Mouse (Mus musculus): ENCODE data around the gene Vps8. TPM values are rescaled to one million over a fixed set of nuclear protein-coding genes. Genes with fewer than 3 reads are reported as not detected.

The Vps8 gene
- polyA plus RNA-seq, 1 experiment from 2014 or later = 7.0 TPM

DNA sequence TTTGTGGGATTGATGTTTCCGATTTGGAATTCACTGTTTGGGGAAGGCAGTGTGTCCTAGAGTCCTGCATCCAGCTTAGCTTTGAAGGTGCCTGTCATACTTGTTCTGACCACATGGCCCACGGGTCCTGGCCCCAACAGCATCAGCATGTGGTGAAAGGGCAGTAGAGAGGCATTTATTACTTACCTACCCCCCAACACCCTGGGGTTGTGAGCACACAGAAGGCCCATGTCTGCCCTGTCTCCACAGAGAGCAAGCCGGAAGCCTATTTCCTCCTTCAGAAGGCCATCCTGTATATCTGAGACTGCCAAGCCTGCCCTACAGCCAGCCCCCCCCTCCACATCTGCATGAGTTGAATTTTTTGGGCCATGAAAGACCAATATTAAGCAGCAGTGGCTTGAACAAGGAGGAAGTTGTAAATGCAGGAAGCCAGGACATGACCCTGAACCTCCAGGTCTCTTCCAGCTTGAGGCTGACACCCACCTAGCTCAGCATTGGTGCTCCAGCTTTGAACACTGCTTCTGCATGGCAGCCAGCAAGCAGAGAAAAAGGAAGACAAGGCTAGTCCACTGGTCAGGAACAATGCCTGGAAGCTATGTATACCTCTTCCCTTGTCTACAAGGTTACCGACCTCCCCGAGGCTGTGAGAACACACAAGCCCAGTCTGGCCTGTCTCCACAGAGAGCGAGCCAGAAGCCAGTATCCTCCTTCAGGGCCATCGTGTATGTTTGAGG, 218.0 kb downstream of the Vps8 start:
- DNase-seq (ENCODE audit: low spot score) (no peak), ATAC-seq (ENCODE audit: low FRiP score, low TSS enrichment) (no peak)
- H3K4me2 ChIP-seq (replicated peaks; ENCODE audit: low read depth) = no peak overlapping the region
- H3K9ac ChIP-seq (ENCODE audit: low read length) = no peak overlapping the region
- H3K36me3 ChIP-seq (ENCODE audit: control insufficient read depth, insufficient read depth, low read length) = no peaks in the 10 kb centered on the region
- H3K9me3 ChIP-seq (ENCODE audit: control insufficient read depth, low read length) = no peaks in the 10 kb centered on the region
- no peak overlapping the region for H3K4me3 ChIP-seq (ENCODE audit: low read depth, low read length)
- WGBS = 71% methylated on average over 7 of the region's 7 CpGs
- no peaks in the 10 kb centered on the region for H3K27me3 ChIP-seq (ENCODE audit: control insufficient read depth, insufficient read depth, low read length)
- TF ChIP-seq EP300 (optimal IDR thresholded peaks at IDR 0.05) (no peak), CTCF (IDR thresholded peaks at IDR 0.05; ENCODE audit: low read depth) (no peak)
- 0 out of 2 replicates have a peak, but pooled peaks cover 4% of the 10 kb centered on the region for H3K4me1 ChIP-seq (replicated peaks; ENCODE audit: control insufficient read depth, insufficient read depth)
- H3K27ac ChIP-seq (replicated peaks) = no peak overlapping the region

- no peak for DNase-seq (ENCODE audit: low spot score)
- no peak overlapping the region for H3K4me2 ChIP-seq (replicated peaks; ENCODE audit: low read depth)
- H3K27ac ChIP-seq (replicated peaks) = peak overlapping the region; percentile 31; the same call in 1 of the 2 replicates
- TF ChIP-seq EP300 (optimal IDR thresholded peaks at IDR 0.05) (no peak), CTCF (IDR thresholded peaks at IDR 0.05; ENCODE audit: low read depth) (no peak)
- no peaks in the 10 kb centered on the region for H3K9me3 ChIP-seq (ENCODE audit: control insufficient read depth, low read length)
- no peaks in the 10 kb centered on the region for H3K36me3 ChIP-seq (ENCODE audit: control insufficient read depth, insufficient read depth, low read length)
- H3K4me3 ChIP-seq (ENCODE audit: low read depth, low read length) = no peak overlapping the region
- H3K9ac ChIP-seq (ENCODE audit: low read length) = no peak overlapping the region
- H3K27me3 ChIP-seq (ENCODE audit: control insufficient read depth, insufficient read depth, low read length) = no peaks in the 10 kb centered on the region
- 0 out of 2 replicates have a peak, but pooled peaks cover 4% of the 10 kb centered on the region for H3K4me1 ChIP-seq (replicated peaks; ENCODE audit: control insufficient read depth, insufficient read depth)
- ATAC-seq (ENCODE audit: low FRiP score, low TSS enrichment) = peak; percentile 43; the same call in 1 of the 2 replicates
- WGBS = 62% methylated on average over 3 of the region's 3 CpGs
Observed at GRCm38 (mm10) chr16:21641944-21642343, 219.0 kb downstream of the Vps8 start.

- no peak for ATAC-seq (ENCODE audit: low FRiP score, low TSS enrichment)
Observed at GRCm38 (mm10) chr16:21642906-21643305, 220.0 kb downstream of the Vps8 start.

DNA sequence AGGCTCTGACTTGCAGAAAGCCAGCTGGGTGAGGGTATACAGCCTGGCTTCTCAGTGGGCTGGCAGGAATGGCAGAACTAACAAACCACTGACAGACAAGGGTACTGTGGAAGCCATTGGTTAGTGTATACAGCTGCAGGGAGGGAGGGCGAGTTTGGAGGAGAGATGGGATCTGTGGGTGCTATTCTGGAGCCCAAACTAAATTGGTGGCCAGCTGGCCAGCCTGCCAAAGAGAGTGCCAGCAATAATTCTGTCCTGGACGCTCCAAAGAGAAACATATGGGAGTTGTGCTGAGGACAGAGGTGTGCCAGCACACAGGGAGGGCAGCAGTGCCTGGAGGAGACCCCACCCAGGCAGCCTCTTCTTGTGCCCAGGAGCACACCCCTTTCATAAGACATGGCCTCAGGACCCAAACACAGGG, 220.7 kb downstream of the Vps8 start:
- Histone ChIP-seq H3K9ac (ENCODE audit: low read length) (peak overlapping the region; percentile 50), H3K36me3 (ENCODE audit: control insufficient read depth, insufficient read depth, low read length) (no peaks in the 10 kb centered on the region), H3K27me3 (ENCODE audit: control insufficient read depth, insufficient read depth, low read length) (no peaks in the 10 kb centered on the region), H3K4me1 (replicated peaks; ENCODE audit: control insufficient read depth, insufficient read depth) (0 out of 2 replicates have a peak, but pooled peaks cover 4% of the 10 kb centered on the region), H3K4me2 (replicated peaks; ENCODE audit: low read depth) (peak overlapping the region; percentile 32; the same call in 1 of the 2 replicates), H3K4me3 (ENCODE audit: low read depth, low read length) (no peak overlapping the region), H3K27ac (replicated peaks) (peak overlapping the region; percentile 76), H3K9me3 (ENCODE audit: control insufficient read depth, low read length) (no peaks in the 10 kb centered on the region)
- DNase-seq (ENCODE audit: low spot score) (no peak), ATAC-seq (ENCODE audit: low FRiP score, low TSS enrichment) (no peak; the same call in 1 of the 2 replicates)
- no peak for TF ChIP-seq EP300 (optimal IDR thresholded peaks at IDR 0.05)
- no peak for TF ChIP-seq CTCF (IDR thresholded peaks at IDR 0.05; ENCODE audit: low read depth)
- 74% methylated on average over 2 of the region's 2 CpGs for WGBS

More at GRCm38 (mm10) chr16:21642906-21643305, 220.0 kb downstream of the Vps8 start:
- WGBS = 86% methylated on average over 5 of the region's 5 CpGs
- TF ChIP-seq CTCF (IDR thresholded peaks at IDR 0.05; ENCODE audit: low read depth) (no peak), EP300 (optimal IDR thresholded peaks at IDR 0.05) (no peak)
- H3K4me3 ChIP-seq (ENCODE audit: low read depth, low read length) = no peak overlapping the region
- H3K36me3 ChIP-seq (ENCODE audit: control insufficient read depth, insufficient read depth, low read length) = no peaks in the 10 kb centered on the region
- H3K4me1 ChIP-seq (replicated peaks; ENCODE audit: control insufficient read depth, insufficient read depth) = 0 out of 2 replicates have a peak, but pooled peaks cover 4% of the 10 kb centered on the region
- H3K9me3 ChIP-seq (ENCODE audit: control insufficient read depth, low read length) = no peaks in the 10 kb centered on the region
- DNase-seq (ENCODE audit: low spot score) = no peak
- no peak overlapping the region for H3K9ac ChIP-seq (ENCODE audit: low read length)
- no peak overlapping the region for H3K4me2 ChIP-seq (replicated peaks; ENCODE audit: low read depth)
- H3K27me3 ChIP-seq (ENCODE audit: control insufficient read depth, insufficient read depth, low read length) = no peaks in the 10 kb centered on the region
- no peak overlapping the region for H3K27ac ChIP-seq (replicated peaks)

DNA sequence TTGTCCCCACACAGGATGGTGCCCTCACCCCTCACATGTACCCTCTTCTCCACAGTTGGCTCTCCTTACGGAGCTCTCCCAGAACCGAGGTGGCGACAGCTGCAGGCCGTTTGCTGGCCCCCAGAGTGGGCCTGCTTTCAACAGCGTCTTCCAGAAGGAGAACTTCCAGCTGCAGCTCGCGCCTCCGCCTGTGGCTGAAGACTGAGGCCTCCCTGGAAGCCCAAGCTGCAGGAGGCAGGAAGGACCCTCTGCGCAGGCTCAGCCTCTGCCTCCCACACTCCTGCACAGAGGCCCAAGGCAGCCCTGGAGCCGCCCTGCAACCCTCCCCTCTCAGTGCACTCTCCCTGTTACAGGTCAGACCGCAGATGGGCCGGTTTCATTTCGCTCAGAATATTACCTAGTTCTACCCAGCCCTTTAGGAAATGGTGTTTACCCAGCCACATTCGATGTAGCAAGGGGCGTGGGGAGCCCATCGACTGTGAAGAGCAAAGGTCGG, 221.2 kb downstream of the Vps8 start:
- Histone ChIP-seq H3K4me1 (replicated peaks; ENCODE audit: control insufficient read depth, insufficient read depth) (0 out of 2 replicates have a peak, but pooled peaks cover 4% of the 10 kb centered on the region), H3K4me2 (replicated peaks; ENCODE audit: low read depth) (peak overlapping the region; percentile 32), H3K27me3 (ENCODE audit: control insufficient read depth, insufficient read depth, low read length) (no peaks in the 10 kb centered on the region), H3K9ac (ENCODE audit: low read length) (peak overlapping the region; percentile 50), H3K36me3 (ENCODE audit: control insufficient read depth, insufficient read depth, low read length) (no peaks in the 10 kb centered on the region), H3K4me3 (ENCODE audit: low read depth, low read length) (no peak overlapping the region), H3K9me3 (ENCODE audit: control insufficient read depth, low read length) (no peaks in the 10 kb centered on the region), H3K27ac (replicated peaks) (peak overlapping the region; percentile 76)
- ATAC-seq (ENCODE audit: low FRiP score, low TSS enrichment) (peak; percentile 76), DNase-seq (ENCODE audit: low spot score) (peak; percentile 63)
- WGBS = 22% methylated on average over 17 of the region's 17 CpGs
- no peak for TF ChIP-seq EP300 (optimal IDR thresholded peaks at IDR 0.05)

GRCm38 (mm10) chr16:21644574-21644973, 221.7 kb downstream of the Vps8 start:
- WGBS = 62% methylated on average over 3 of the region's 3 CpGs
- DNase-seq (ENCODE audit: low spot score) = no peak
- H3K9ac ChIP-seq (ENCODE audit: low read length) = peak overlapping the region; percentile 50; the same call in 1 of the 2 replicates

More at GRCm38 (mm10) chr16:21644574-21644973, 221.7 kb downstream of the Vps8 start:
- H3K36me3 ChIP-seq (ENCODE audit: control insufficient read depth, insufficient read depth, low read length) = no peaks in the 10 kb centered on the region
- no peaks in the 10 kb centered on the region for H3K9me3 ChIP-seq (ENCODE audit: control insufficient read depth, low read length)
- H3K4me1 ChIP-seq (replicated peaks; ENCODE audit: control insufficient read depth, insufficient read depth) = 0 out of 2 replicates have a peak, but pooled peaks cover 4% of the 10 kb centered on the region
- H3K4me3 ChIP-seq (ENCODE audit: low read depth, low read length) = no peak overlapping the region
- ATAC-seq (ENCODE audit: low FRiP score, low TSS enrichment) = no peak
- H3K27ac ChIP-seq (replicated peaks) = peak overlapping the region; percentile 76
- H3K4me2 ChIP-seq (replicated peaks; ENCODE audit: low read depth) = peak overlapping the region; percentile 32
- no peaks in the 10 kb centered on the region for H3K27me3 ChIP-seq (ENCODE audit: control insufficient read depth, insufficient read depth, low read length)
- TF ChIP-seq CTCF (IDR thresholded peaks at IDR 0.05; ENCODE audit: low read depth) (no peak), EP300 (optimal IDR thresholded peaks at IDR 0.05) (no peak)

All from stomach, postnatal 0 days (tissue).